Mouse (Mus musculus): ENCODE measurements around the gene Padi2. TPM values are rescaled to one million over a fixed set of nuclear protein-coding genes. Genes with fewer than 3 reads are reported as not detected.

The Padi2 gene
- polyA plus RNA-seq, 1 experiment from 2014 or later = 1.4 TPM

DNA sequence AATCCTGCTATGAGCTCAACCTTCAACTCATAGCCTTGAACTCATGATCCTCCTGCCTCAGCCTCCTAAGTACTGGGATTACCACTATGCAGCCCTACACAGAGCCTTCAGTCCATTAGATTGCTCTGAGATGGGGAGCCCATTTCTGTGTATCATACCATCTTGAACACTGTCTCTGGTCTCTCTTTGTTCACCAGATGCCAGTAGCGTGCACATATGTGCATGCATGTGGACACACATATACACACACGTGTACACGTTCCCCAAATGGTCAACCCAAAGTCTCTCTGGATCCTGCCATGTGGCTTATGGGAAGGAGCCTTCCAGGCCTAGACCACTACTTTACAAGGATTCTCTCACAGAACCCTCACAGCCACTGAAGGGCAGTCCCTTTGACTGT, 23.2 kb upstream of the Padi2 start:
- WGBS = 97% methylated on average over 3 of the region's 3 CpGs
- no peaks in the 10 kb centered on the region for H3K36me3 ChIP-seq (replicated peaks)
- H3K9me3 ChIP-seq = no peaks in the 10 kb centered on the region
- H3K27ac ChIP-seq = no peak overlapping the region
- no peak overlapping the region for H3K9ac ChIP-seq
- H3K4me2 ChIP-seq = no peak overlapping the region
- no peaks in the 10 kb centered on the region for H3K27me3 ChIP-seq (replicated peaks)
- no peak for ATAC-seq (replicated peaks)
- H3K4me1 ChIP-seq = no peaks in the 10 kb centered on the region
- H3K4me3 ChIP-seq = no peak overlapping the region

DNA sequence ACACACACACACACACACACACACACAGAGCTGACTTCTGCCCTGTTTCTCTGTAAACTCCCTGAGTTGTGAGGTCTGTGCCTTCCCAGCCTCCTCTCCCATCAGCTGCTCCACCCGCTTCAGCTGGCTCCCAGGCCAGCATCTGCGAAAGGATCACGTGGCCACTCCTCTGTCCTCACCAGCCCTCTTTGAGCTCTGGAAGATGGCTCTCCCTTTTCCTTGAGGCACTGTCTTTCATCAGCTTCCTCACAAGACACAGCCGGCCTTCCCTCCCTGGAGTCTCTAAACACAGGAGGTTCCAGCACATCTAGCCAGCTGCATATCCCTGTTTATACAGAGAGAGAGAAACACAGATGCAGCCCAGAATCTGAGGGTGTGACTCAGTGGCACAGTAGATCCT, 22.3 kb upstream of the Padi2 start:
- no peaks in the 10 kb centered on the region for H3K9me3 ChIP-seq
- H3K4me3 ChIP-seq = no peak overlapping the region
- 40% methylated on average over 4 of the region's 4 CpGs for WGBS
- H3K4me1 ChIP-seq = no peaks in the 10 kb centered on the region
- no peak overlapping the region for H3K27ac ChIP-seq
- H3K27me3 ChIP-seq (replicated peaks) = no peaks in the 10 kb centered on the region
- H3K9ac ChIP-seq = no peak overlapping the region
- H3K4me2 ChIP-seq = no peak overlapping the region
- ATAC-seq (replicated peaks) = no peak
- H3K36me3 ChIP-seq (replicated peaks) = no peaks in the 10 kb centered on the region

DNA sequence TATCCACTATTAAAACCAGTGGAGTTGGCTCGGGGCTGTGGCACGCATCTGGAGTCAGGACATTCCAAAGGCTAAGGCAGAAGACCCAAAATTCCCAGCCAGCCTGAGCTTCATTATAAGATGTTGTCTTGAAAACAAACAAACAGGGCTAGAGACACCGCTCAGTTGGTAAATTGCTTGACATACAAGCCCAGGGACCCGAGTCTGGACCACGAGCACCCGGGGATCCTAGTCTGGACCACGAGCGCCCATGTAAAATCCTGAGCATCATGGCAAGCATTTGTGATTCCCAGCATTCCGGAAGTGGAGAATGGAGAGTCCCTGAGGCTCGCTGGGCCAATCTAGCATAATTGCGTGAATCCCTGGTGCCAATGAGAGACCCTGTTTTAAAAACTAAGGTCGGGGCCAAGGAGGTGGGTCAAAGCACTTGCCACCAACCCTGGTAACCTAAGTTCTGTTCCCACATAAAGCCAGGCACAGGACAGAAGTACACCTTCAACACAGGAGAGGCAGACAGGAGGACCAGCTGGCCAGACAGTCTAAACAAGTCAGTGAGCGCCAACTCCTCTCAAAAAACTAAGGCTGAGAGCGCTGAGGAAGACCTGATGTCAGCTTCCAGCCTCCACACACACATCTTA, 14.5 kb upstream of the Padi2 start:
- no peaks in the 10 kb centered on the region for H3K27me3 ChIP-seq (replicated peaks)
- H3K9ac ChIP-seq = no peak overlapping the region
- H3K4me1 ChIP-seq = no peaks in the 10 kb centered on the region
- no peak overlapping the region for H3K27ac ChIP-seq
- peaks cover 7% of the 10 kb centered on the region; the same call in 1 of the 2 replicates for H3K9me3 ChIP-seq
- 96% methylated on average over 14 of the region's 14 CpGs for WGBS
- H3K36me3 ChIP-seq (replicated peaks) = no peaks in the 10 kb centered on the region
- no peak overlapping the region for H3K4me2 ChIP-seq
- ATAC-seq (replicated peaks) = no peak
- no peak overlapping the region for H3K4me3 ChIP-seq

DNA sequence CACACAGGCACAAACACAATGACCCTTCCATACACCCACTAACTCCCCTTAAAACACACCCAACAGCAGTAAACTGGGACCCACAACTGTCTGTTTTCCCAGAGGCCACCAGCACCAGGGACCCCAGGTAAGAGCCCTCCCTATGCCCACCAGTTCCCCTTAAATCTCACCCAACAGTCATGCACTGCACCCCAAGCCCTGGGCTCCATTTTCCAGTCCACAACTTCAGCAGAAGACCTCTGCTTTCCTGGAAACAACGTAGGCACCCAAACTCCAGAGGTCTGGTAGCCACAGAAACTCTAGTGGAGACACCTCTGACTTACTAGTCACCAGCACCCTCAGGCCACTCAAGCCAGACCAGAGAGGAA, 14.0 kb upstream of the Padi2 start:
- Histone ChIP-seq H3K36me3 (replicated peaks) (no peaks in the 10 kb centered on the region), H3K4me3 (no peak overlapping the region), H3K4me1 (no peaks in the 10 kb centered on the region), H3K27me3 (replicated peaks) (no peaks in the 10 kb centered on the region), H3K9ac (no peak overlapping the region), H3K27ac (no peak overlapping the region), H3K4me2 (no peak overlapping the region), H3K9me3 (peaks cover 7% of the 10 kb centered on the region; the same call in 1 of the 2 replicates)
- no peak for ATAC-seq (replicated peaks)
- WGBS = 76% methylated on average over 1 of the region's 1 CpGs

DNA sequence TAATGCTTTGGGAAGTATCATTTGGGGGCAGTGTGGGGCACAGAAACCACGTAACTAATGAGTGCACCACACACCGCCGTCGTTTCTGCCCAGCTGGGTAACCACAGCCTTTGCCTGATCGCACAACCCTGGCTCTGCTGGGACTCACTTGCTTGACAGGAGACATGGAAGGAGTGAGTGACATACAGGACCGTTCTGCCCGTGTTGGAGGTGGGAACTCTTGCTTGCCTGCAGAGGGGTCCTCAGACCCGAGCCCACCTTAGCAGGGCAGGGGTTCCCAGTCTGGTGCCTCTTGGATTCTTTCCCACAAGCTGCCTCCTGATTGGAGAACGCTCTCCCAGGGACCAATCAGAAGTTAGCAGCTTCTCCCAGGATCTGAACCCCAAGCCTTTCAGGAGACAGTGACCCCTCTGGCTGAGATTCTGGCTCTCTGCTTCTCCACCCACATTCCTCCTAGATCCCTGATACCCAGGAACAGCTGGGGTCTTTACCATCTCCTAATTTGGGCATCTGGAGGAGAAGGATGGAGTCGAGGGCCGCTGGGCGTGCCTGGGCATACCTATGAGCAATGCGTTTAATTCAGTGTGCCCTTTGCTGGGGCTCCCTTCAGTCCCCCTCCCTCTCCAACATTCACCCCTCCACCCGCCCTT, 1.2 kb upstream of the Padi2 start:
- H3K9me3 ChIP-seq = no peaks in the 10 kb centered on the region
- H3K4me3 ChIP-seq = no peak overlapping the region
- no peaks in the 10 kb centered on the region for H3K36me3 ChIP-seq (replicated peaks)
- no peak overlapping the region for H3K4me2 ChIP-seq
- no peak overlapping the region for H3K27ac ChIP-seq
- 58% methylated on average over 14 of the region's 14 CpGs for WGBS
- H3K9ac ChIP-seq = no peak overlapping the region
- H3K4me1 ChIP-seq = peaks cover 11% of the 10 kb centered on the region
- no peak for ATAC-seq (replicated peaks)
- H3K27me3 ChIP-seq (replicated peaks) = peaks cover 31% of the 10 kb centered on the region

DNA sequence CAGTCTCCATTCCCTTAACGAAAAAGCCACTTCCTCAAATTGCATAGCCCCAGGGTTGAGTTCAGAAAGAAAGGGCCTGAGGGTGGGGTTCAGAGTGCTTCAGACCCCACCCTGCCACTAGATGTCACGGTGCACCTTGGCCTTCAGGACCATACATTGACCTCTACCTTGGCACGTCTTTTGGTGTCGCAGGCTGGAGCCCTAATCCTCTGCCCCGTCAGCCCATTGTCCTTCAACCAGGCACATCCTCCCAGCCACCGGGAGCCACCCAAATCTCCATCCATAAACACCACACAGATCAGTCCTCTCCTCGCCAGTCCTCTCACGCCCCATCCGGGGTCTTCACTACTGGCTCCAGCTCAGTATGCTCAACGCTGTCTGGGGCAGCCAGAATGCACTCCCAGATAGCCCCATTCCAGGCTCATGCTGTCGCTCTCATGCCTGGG, 695 bp upstream of the Padi2 start:
- peaks cover 31% of the 10 kb centered on the region for H3K27me3 ChIP-seq (replicated peaks)
- 0 out of 2 replicates have a peak overlapping the region, but pooled peaks have one; percentile 7 for H3K9ac ChIP-seq
- H3K4me3 ChIP-seq = peak overlapping the region; percentile 39; the same call in 1 of the 2 replicates
- no peak for ATAC-seq (replicated peaks)
- no peaks in the 10 kb centered on the region for H3K36me3 ChIP-seq (replicated peaks)
- no peak overlapping the region for H3K27ac ChIP-seq
- H3K4me1 ChIP-seq = peaks cover 11% of the 10 kb centered on the region
- 8% methylated on average over 11 of the region's 11 CpGs for WGBS
- H3K9me3 ChIP-seq = no peaks in the 10 kb centered on the region
- peak overlapping the region; percentile 78 for H3K4me2 ChIP-seq

DNA sequence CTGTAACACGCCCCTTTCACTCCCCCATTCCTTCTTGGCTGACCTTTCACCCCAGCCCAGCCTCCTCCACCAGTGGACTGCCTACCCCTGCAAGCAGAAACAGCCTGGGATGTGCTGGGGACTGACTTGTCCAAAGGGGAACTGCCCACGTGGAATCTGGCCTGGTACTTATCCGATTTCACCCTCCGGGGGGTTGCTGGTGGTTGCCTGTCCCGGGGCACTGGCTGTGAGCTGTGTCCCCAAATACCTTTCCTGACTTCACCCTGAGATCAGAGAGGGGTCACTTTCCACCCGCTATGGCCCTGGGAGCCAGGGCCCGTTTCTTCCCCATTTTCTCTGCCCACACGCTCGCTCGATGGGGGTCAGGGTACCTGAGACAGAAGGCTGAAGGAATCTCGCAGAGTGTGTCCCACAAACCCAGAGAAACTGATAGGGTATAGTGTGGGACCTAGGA, 710 bp downstream of the Padi2 start:
- ATAC-seq (replicated peaks) = no peak; the same call in 1 of the 2 replicates
- Histone ChIP-seq H3K27ac (no peak overlapping the region), H3K27me3 (replicated peaks) (peaks cover 31% of the 10 kb centered on the region), H3K4me1 (peaks cover 11% of the 10 kb centered on the region), H3K9me3 (no peaks in the 10 kb centered on the region), H3K4me2 (peak overlapping the region; percentile 78; the same call in 1 of the 2 replicates), H3K9ac (no peak overlapping the region), H3K36me3 (replicated peaks) (no peaks in the 10 kb centered on the region), H3K4me3 (no peak overlapping the region)
- 53% methylated on average over 11 of the region's 11 CpGs for WGBS

DNA sequence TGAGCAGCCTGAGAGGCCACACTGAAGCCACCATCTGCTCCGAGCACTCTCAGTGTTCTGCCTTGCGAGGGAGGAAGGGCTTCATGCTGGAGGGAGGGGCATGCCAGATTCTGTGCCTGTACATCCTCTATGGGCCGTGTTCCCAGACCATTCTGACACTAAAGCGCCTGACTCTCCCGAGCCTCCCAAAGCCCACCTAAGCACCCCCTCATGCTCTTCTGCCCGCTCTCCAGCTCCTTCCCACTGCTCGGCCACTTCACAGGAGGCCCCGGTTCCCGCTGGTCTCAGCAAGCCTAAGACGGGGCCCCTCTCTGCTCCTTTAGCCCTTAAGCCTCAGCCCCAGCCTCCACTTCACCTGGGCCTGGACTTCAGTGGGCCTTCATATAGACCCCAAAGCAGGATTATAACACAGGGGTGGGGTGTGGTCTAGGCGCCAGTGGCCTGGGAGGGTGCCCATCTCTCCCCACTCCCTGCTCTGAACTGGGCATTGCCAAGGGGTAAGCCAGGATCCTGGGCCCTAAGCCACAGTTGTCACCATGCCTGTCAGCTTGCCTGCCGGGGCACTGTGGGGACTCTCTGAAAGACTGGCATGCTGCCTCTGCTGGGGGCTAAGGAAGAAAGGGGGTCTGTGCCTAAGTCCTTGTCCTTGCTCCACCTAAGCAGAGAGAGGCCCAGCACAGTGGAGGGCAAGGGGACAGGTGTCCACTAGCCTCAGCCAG, 1.3 kb downstream of the Padi2 start:
- no peaks in the 10 kb centered on the region for H3K36me3 ChIP-seq (replicated peaks)
- no peak overlapping the region for H3K4me2 ChIP-seq
- H3K4me1 ChIP-seq = peaks cover 11% of the 10 kb centered on the region
- H3K4me3 ChIP-seq = no peak overlapping the region
- ATAC-seq (replicated peaks) = no peak
- H3K9me3 ChIP-seq = no peaks in the 10 kb centered on the region
- H3K27ac ChIP-seq = no peak overlapping the region
- peaks cover 31% of the 10 kb centered on the region for H3K27me3 ChIP-seq (replicated peaks)
- no peak overlapping the region for H3K9ac ChIP-seq
- WGBS = 52% methylated on average over 12 of the region's 12 CpGs

DNA sequence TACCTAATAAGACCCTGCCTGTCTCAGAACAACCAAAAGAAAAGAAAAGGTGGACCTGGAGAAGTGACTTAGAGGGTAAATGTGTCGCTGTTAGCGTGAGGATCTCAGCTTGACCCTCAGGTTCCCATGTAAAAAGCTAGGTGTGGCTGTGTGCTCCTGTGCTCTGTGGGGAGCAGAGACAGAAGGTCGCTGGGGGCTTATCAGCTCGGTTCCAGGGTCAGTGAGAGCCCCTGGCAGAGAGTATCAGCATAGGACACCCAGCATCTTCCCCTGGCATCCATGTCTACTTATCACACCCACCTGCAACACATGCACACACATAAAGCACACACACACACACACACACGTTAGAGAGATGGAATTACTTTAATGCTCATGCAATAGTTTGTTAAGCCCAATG, 2.5 kb downstream of the Padi2 start:
- Histone ChIP-seq H3K27ac (no peak overlapping the region), H3K9me3 (no peaks in the 10 kb centered on the region), H3K4me1 (peaks cover 11% of the 10 kb centered on the region), H3K27me3 (replicated peaks) (peaks cover 31% of the 10 kb centered on the region), H3K4me2 (no peak overlapping the region), H3K36me3 (replicated peaks) (no peaks in the 10 kb centered on the region), H3K4me3 (no peak overlapping the region), H3K9ac (no peak overlapping the region)
- ATAC-seq (replicated peaks) = no peak
- WGBS = 78% methylated on average over 5 of the region's 5 CpGs

DNA sequence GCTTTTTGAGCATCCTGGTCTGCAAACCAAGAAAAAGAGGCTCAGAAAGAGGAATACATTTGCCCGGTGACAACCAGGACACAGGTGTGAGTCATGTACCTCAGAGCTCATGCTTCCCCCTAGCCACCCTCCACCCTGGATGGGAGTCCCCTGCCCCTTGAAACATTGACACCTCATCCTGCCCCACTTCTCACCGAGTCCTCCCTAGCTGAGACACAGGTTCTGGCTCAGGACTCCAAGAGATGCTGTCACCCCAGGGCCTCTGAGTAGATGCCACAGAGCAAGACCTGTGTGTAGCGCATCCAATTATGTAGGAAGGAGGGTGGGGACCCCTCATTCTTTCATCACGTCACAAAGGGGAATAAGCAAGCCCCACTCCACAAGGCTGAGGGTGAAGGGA, 3.4 kb downstream of the Padi2 start:
- ATAC-seq (replicated peaks) = no peak
- Histone ChIP-seq H3K4me1 (peaks cover 11% of the 10 kb centered on the region), H3K4me3 (no peak overlapping the region), H3K4me2 (no peak overlapping the region), H3K9ac (no peak overlapping the region), H3K9me3 (no peaks in the 10 kb centered on the region), H3K27ac (no peak overlapping the region), H3K27me3 (replicated peaks) (peaks cover 24% of the 10 kb centered on the region), H3K36me3 (replicated peaks) (no peaks in the 10 kb centered on the region)
- 78% methylated on average over 4 of the region's 4 CpGs for WGBS

DNA sequence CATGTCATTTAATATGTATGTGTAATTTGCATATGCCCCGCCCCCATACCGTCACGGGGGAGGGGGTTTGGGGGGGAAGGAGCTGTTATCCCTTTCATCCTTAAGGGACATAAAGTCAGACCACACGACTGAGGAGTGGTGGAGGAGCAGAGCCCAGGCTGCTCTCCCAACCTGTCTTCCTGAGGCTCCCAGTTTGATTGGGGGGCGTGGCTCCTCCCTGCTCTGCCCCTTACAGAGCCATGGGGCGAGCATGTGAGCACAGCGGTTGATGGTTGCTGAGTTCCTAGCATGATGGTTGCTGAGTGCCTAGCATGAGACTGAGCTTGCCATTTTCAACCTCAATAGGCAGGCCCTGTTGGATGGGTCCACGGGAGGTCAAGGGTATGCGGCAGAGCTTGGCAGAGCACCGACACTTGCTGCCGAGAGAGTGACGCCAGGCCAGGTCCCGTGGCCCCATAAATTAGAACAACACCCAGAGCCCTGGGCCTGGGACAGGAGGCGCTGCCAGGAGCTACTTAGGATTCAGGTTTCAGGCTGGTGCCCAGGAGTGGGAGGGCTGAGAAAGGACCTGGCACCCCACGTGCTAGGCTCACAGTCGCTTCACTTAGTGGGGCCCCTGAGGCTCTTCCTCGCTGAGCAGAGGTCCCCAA, 4.6 kb downstream of the Padi2 start:
- H3K9ac ChIP-seq = no peak overlapping the region
- H3K4me3 ChIP-seq = no peak overlapping the region
- H3K27me3 ChIP-seq (replicated peaks) = peaks cover 17% of the 10 kb centered on the region
- H3K36me3 ChIP-seq (replicated peaks) = no peaks in the 10 kb centered on the region
- ATAC-seq (replicated peaks) = no peak
- H3K4me2 ChIP-seq = no peak overlapping the region
- H3K27ac ChIP-seq = no peak overlapping the region
- WGBS = 36% methylated on average over 17 of the region's 17 CpGs
- H3K4me1 ChIP-seq = peaks cover 6% of the 10 kb centered on the region
- H3K9me3 ChIP-seq = no peaks in the 10 kb centered on the region

DNA sequence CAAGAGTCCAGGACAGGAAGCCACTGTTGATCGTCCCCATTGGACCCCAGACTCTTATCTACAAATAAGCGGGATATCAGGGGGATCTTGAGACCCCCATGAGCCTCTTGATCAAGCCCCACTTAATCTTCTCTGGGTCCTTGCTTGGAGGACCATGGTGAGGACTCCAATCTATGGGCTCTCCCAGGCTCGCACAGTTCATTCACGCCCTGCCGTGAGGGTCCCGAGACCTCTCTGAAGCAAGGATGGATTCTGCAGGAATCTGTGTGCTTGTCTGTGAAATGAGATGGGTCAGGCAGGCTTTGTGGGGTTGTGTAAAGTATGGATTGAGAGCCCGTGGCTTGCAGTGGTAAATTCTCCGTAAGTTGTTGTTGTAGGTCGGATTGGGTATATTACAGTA, 5.3 kb downstream of the Padi2 start:
- Histone ChIP-seq H3K4me2 (no peak overlapping the region), H3K4me1 (peaks cover 1% of the 10 kb centered on the region), H3K9ac (no peak overlapping the region), H3K4me3 (no peak overlapping the region), H3K36me3 (replicated peaks) (no peaks in the 10 kb centered on the region), H3K27ac (no peak overlapping the region), H3K27me3 (replicated peaks) (peaks cover 17% of the 10 kb centered on the region; the same call in 1 of the 2 replicates), H3K9me3 (no peaks in the 10 kb centered on the region)
- ATAC-seq (replicated peaks) = no peak
- WGBS = 90% methylated on average over 9 of the region's 9 CpGs

Measured in midbrain, embryonic 15.5 days (tissue).